Mouse (Mus musculus): Measurements from ENCODE around the gene Map2k2.
"Not testable (repeated sequence)": the region's sequence is repeated elsewhere in the genome, so short reads cannot be mapped to it uniquely, and the experiment has no call there.

Map2k2 gene

DNA sequence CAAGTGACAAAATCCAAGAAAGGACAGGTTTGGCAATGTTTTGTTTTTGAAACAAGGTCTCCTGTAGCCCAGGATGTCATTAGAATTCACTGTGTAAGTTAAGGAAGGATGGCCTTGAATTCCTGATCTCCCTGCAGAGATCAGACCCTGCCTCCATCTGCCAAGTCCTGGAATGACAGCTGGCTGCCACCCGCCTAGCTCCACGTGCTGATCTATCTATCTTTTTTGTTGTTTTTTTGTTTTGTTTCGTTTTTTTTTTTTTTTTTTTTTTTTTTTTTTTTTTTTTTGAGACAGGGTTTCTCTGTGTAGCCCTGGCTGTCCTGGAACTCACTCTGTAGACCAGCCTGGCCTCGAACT lies 69.6 kb downstream of the Map2k2 start:
- in situ Hi-C loops (cut with MboI, MseI) = not testable (repeated sequence)

- in situ Hi-C loops (cut with MboI, MseI) = no loop called here
Measured at GRCm38 (mm10) chr10:81175936-81176465, 70.3 kb downstream of the Map2k2 start.

- in situ Hi-C loops (cut with MboI, MseI) = no loop called here
Measured at GRCm38 (mm10) chr10:81176466-81177271, 71.0 kb downstream of the Map2k2 start, which contains the start of gene Eef2. Gene Eef2, plus strand, starts transcription at chr10:81176631.

- in situ Hi-C loops (cut with MboI, MseI) = no loop called here
Measured at GRCm38 (mm10) chr10:81177491-81177925, 71.8 kb downstream of the Map2k2 start.

DNA sequence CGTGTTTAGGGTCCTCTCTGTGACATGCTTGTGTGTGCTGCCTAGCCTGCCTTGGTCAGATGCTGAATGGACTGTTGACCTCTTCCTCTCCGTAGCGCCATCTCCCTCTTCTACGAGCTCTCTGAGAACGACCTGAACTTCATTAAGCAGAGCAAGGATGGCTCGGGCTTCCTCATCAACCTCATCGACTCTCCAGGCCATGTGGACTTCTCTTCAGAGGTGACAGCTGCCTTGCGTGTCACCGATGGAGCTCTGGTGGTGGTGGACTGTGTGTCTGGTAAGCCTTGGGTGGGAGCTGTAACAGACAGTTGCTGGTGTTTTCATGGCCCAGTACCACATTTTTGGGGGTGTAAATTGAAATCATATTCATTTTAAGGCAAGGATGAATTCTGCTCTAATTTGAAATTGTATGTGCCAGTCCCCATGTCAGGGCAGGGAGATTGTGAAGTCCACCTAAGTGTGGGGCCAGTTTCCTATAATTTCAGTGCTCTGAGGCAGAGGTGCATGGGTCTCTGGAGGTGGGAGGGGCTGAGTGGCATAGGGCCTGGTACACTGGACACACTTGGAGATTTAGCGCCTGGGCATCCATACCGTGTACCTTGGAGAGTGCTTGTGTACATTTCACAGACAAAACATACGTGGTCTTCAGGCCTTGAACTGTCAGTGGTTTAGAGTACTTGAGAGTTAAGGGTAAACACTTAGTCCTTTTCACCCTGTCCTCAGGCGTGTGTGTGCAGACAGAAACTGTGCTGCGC lies 72.4 kb downstream of the Map2k2 start:
- in situ Hi-C loops (cut with MboI, MseI) = no loop called here

- in situ Hi-C loops (cut with MboI, MseI) = no loop called here
Measured at GRCm38 (mm10) chr10:81178927-81179326, 73.2 kb downstream of the Map2k2 start.

GRCm38 (mm10) chr10:81179451-81180342 lies 74.0 kb downstream of the Map2k2 start:
- in situ Hi-C loops (cut with MboI, MseI) = no loop called here

DNA sequence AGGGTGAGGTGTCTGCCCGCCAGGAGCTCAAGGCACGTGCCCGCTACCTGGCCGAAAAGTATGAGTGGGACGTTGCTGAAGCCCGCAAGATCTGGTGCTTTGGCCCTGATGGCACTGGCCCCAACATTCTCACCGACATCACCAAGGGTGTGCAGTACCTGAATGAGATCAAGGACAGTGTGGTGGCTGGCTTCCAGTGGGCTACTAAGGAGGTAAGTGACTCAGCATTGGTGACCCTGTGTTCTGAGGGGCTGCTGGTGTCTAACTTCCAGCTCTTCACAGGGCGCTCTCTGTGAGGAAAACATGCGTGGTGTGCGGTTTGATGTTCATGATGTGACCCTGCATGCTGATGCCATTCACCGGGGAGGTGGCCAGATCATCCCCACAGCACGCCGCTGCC lies 75.2 kb downstream of the Map2k2 start:
- in situ Hi-C loops (cut with MboI, MseI) = no loop called here

GRCm38 (mm10) chr10:81181860-81182259 lies 76.1 kb downstream of the Map2k2 start:
- in situ Hi-C loops (cut with MboI, MseI) = not testable (repeated sequence)

DNA sequence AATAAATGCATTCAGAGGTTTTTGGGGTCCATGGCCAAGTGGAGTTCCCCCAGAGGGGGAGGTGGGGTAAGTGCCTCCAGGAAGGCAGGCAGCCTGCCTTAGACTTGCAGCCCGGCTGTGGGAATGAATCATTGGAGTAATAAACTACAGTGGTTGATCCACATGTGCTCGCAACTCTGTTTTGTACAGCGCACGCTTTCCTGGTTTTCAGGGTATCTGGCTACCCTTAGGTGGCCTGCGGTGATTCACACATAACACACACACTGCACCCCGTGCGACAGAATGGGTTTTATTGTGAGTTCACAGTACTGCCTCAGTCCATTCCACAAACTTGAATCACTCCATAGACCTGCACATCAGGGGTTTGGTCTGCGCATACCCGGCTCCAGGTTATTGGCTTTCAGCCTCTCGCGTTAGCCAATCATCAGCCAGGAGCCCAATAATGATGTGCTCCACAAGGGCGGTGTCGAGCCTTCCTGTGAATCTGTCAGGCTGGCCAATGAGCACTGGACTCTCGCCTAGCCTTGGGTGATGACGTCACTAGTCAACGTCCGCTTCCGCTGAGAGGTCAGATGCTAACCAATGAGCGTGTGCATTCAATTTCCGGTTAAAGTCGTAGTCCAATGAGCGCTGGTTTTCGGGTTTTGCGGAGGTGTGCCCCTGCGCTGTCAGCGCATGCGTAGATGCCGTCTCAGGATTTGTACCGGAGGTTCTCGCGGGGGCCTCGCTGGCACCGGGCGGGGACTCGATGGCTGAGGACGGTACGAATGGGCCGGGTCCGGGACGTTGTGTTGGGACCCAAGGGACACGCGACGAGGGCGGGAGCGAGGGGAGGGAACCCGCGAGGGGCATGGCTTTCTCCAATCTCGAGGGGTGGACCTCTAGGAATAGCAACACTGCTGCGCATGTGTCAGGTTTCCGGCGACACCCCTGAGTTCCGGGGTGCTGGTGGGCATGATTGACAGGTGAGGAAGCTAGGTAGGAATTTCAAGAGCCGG lies 76.9 kb downstream of the Map2k2 start, which contains the start of gene Dapk3:
TSS of gene Dapk3 (plus strand) at position 670 of the 998 bp plus-strand sequence.
- in situ Hi-C loops (cut with MboI, MseI) = no loop called here

Data from T-helper 17 cell (primary cell).